Mouse (Mus musculus): ENCODE results near the gene Pdk4.

Gene Pdk4

GRCm38 (mm10) chr6:5495961-5496853 lies at the start of gene Pdk4:
Gene Pdk4, minus strand, starts transcription at chr6:5496309.
- in situ Hi-C loops (cut with MboI, MseI), result no loop called here

DNA sequence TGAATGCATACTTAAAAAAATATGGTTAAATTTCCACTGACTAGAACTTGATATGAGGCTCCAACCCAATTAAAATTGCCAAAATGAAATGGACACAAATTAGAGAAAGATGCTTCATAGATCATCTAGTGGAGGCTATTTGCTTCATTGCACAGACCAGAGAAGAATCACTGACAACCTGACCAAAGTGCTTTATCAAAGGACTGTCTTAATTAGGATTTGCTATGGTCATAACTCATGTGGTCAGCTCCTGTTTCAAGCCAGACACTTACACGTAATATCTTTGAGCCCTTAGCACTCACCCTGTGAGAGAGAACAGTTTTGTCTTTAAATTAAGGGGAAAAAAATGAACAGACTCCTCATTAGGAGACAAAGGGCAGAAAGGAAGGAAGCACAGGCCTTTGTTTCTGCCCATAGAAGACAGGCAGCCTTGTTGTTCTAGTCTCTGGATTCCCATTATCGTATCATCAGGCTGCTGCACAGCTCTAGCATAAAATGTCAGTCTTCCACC lies 41.8 kb upstream of the Pdk4 start:
- in situ Hi-C loops (cut with MboI, MseI), result no loop called here

- in situ Hi-C loops (cut with MboI, MseI), result no loop called here
Observed at GRCm38 (mm10) chr6:5535754-5536153, 39.6 kb upstream of the Pdk4 start.

DNA sequence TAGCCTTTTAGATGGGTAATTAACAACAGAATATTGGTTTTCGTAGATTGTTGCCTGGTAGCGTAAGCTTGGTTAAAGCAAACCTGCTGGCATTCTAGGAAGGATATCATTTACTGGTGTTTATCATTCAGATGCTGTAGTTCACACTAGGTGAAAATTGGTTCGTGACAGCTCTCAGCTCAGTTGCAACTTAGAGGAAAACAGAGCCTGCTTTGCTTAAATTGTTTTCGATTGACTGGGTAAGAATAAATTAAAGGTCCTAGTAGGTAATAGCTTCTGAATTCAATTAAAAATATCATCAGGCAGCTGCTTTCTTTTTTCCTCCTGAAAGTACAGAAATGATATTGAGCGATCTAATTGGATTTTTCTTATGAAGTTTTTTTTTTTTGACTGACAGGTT lies 21.0 kb upstream of the Pdk4 start:
- in situ Hi-C loops (cut with MboI, MseI), result no loop called here

- in situ Hi-C loops (cut with MboI, MseI), result no loop called here
Observed at GRCm38 (mm10) chr6:5509757-5510156, 13.6 kb upstream of the Pdk4 start.

DNA sequence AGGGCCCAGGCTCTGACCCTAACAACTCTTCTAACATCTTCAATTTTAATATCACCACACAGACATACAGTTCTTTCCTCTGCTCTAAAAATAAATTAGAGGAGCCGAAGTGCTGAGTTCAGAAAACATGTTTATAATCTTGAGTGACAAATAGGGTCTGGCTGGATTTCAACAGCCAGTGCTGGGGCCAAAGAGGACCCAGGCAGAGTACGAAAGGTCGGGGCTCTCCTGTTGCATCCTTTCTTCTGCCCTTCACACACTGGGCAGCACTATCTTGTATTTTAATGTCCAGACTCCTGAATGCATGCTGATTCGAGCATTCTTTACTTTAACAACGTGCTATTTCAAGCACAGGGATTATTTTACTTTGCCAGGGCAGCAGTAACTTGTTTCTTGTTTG lies 13.2 kb upstream of the Pdk4 start:
- in situ Hi-C loops (cut with MboI, MseI), result no loop called here

- in situ Hi-C loops (cut with MboI, MseI), result no loop called here
Observed at GRCm38 (mm10) chr6:5507821-5508220, 11.7 kb upstream of the Pdk4 start.

DNA sequence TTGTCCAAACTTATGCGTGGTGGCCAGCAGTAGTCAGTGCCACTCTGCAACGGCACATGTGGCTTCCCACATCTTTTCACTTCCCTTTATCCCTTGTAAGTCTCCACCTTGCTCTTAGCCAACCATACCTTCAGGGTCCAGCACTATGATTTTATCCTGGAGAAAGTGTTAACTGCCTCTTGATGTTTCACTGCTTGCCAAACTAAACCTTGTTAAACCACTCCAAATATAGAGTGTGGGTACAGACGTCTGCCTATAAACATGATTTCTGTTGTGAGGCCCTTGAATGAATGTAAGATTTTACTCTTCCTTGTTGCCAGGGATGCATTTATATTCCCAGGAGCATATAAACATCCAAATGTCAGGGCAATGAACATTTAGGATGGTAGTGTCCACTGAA lies 10.2 kb upstream of the Pdk4 start:
- in situ Hi-C loops (cut with MboI, MseI), result no loop called here

DNA sequence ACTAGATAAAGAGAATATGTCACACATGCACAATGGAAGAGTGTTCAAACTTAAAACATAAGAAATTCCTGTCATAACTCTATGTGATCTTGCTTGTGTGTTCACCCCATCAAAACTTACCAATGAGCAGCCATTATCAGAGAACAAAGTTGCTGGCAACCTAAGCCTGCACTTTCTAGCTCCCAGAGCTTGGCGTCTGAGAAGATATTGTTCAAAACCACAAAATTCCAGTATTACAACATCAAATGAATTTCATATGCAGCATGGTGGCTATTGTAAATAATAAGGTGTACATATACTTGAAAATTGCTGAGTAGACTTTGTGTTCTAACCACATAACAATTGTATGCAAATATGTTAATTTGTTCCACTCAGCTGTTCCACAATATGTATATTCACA lies 6.7 kb upstream of the Pdk4 start:
- in situ Hi-C loops (cut with MboI, MseI), result no loop called here

DNA sequence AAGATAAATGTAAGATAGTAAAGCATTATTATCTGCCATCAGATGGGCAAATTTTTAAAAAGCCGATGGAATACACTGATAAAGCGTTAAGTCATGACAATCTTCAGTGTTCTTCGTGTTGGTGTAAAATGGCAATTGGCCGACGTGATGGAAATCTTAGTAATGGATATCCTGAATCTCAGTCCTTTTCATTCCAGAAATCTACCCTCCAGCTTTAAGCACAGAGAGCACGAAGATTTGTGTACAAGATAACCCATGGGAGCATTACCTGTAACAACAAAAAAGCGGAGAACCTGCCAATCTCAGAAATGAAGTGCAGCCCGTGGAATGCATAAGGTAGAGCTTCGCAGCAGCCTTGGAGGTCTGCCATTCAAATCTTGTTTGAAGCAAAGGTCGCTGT lies 5.4 kb upstream of the Pdk4 start:
- in situ Hi-C loops (cut with MboI, MseI), result no loop called here

DNA sequence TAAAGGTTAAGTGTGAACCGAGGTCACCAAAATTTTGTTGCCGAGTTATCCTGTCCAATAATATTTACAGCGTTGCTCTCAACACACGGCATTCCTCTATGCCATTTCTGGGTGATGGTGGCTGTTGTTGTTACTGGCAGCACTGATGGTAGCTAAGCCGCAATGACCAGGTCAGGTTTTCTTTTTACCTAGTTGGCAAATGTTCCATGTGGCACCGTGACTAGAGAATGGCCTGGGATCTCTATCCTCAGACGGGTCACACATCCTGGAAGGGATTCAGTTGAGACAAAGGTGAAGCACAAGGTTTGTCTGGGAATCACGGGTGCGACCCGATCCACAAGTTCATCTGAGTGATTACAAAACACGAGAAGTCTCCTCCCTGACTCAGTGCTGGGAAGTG lies 2.6 kb upstream of the Pdk4 start:
- in situ Hi-C loops (cut with MboI, MseI), result no loop called here

DNA sequence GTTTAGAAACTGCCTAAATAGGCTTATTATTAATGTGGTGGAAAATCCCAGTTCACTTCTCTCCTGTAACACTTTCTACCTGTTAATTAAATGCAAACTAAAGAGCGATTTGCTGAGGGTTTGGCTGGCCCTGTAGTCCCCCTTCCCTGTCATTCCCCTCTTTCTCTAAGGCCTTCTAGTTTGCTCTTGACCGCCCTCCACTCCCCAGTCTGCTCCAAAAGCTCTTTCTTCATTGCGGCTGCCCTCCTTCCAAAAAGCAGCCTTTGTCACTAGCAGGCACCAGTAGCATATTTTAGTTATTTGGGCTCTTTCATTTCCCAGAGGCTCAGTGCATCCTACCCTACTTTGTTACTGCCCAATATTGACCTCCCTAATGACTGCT lies 736 bp upstream of the Pdk4 start:
- in situ Hi-C loops (cut with MboI, MseI), result no loop called here

- in situ Hi-C loops (cut with MboI, MseI), result no loop called here
Observed at GRCm38 (mm10) chr6:5485028-5485427, 11.1 kb downstream of the Pdk4 start.

GRCm38 (mm10) chr6:5482270-5482783 lies 13.8 kb downstream of the Pdk4 start:
- in situ Hi-C loops (cut with MboI, MseI), result no loop called here

- in situ Hi-C loops (cut with MboI, MseI), result no loop called here
Observed at GRCm38 (mm10) chr6:5481066-5481465, 15.0 kb downstream of the Pdk4 start.

DNA sequence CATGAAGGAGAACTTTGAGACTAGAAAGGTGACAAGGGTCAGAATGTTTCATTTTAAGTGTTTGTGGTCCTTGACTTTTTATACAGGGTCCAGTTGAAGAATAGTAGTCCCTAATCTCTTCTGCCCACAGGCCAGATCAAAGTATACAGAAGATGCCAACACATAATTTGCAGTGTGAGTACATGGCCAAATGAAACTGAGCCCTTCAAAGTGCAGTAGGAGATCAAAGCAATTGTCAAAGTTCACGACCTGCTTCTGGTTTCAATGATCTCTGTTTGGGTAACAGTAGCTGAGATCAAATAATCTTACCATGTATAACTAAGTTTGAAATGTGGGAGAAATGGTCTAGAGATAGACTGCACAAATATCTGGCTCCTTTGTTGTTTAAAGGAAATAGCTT lies 22.1 kb downstream of the Pdk4 start:
- in situ Hi-C loops (cut with MboI, MseI), result no loop called here

- in situ Hi-C loops (cut with MboI, MseI), result no loop called here
Observed at GRCm38 (mm10) chr6:5472692-5473091, 23.4 kb downstream of the Pdk4 start.

- in situ Hi-C loops (cut with MboI, MseI), result no loop called here
Observed at GRCm38 (mm10) chr6:5470480-5471318, 25.4 kb downstream of the Pdk4 start.

- in situ Hi-C loops (cut with MboI, MseI), result no loop called here
Observed at GRCm38 (mm10) chr6:5455836-5456235, 40.3 kb downstream of the Pdk4 start.

GRCm38 (mm10) chr6:5449878-5450277 lies 46.2 kb downstream of the Pdk4 start:
- in situ Hi-C loops (cut with MboI, MseI), result no loop called here

DNA sequence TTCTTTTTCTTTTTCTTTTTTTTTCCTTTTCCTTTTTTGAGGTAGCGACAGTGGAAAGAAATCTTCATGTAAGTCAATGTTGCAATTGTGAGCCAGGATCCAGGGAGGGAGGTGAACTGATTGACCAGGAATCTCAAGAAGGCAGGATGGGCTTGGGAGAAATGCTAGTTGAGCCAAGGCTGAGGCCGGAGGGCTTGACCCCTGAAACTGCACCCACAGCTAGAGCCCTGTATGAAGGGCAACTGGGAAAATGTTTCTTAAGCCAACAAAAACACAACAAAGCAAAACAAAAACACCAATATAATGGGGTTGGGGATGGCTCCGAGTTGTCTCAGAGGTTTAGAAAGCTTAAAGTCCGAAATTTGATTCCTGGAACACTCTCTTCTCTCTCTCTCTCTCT lies 47.7 kb downstream of the Pdk4 start:
- in situ Hi-C loops (cut with MboI, MseI), result no loop called here

DNA sequence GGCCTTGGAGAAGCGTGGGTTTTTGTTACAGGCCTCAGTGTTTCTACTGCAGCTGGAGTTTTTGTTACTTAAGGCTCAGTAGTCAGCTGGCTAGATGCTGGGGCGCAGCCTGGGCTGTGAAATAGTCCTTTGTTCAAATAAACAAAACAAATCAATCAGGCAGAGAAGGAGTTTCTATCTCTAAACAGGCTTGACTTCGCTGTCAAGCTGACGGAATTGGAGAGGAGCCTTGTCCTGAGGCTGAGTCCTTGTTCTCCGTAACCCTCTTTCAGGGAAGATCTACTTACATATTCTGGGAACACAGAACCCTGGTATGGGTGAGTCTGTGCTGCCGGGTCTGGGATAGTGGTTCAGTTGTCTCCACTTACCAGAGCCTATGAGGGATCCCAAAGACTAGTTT lies 48.6 kb downstream of the Pdk4 start:
- in situ Hi-C loops (cut with MboI, MseI), result no loop called here
